Mouse (Mus musculus): ENCODE results near the gene Adgrb2.

The Adgrb2 gene

GRCm38 (mm10) chr4:129984421-129985061 is at the start of gene Adgrb2:
TSS of gene Adgrb2 (plus strand) at chr4:129984870.
- peak; percentile 61 for DNase-seq

- peak; percentile 55 for DNase-seq
Measured at GRCm38 (mm10) chr4:129951359-129951821, 33.3 kb upstream of the Adgrb2 start.

DNA sequence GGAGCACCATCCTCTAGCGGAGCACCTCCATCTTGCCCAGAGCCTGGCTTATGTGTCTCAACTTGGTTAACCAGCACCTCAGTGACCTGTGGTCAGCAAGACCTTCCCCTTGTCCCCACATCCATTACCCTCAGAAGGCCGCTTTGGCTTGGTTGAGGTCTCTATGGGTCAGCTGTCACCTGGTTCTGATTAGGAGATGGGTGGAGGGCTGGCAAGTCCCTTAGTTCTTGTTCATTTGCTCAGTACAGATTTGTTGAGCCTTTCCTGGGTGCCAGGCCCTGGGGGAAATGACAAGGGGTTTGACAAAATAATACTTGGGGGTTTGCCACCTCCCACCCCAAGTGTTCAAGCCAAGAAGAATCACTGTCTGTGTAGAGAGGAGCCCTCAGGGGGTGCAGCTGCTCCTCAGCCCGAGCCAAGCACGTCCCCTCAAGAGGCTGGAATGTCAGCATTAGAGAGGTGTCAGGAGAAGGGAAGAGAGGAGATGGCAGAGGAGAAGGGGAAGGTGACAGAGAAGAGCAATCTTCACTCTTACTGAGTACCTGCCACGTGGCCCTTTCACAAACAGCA is 32.3 kb upstream of the Adgrb2 start:
- no peak for DNase-seq

GRCm38 (mm10) chr4:129954527-129954926 is 30.1 kb upstream of the Adgrb2 start:
- no peak for DNase-seq

- DNase-seq: peak; percentile 75
Measured at GRCm38 (mm10) chr4:129960180-129960944, 24.3 kb upstream of the Adgrb2 start.

DNA sequence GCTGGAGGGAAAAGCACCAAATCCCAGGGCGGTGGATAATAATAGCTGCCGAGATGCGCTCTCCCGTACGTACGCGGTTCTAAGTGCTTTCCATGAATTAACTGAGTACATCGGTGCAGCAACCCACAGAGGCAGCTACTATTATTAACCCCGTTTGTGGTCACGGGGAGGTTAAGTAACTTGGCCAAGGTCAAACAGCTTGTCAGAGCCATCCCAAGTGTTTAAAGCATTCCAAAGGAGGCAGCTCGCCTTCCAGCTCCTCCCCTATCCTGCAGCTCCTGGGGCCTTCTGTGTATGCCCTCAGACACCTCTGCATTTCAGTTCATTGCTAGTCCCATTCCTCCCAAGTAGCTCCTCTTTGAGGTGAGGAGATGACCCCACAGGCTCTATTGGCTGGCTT is 19.4 kb upstream of the Adgrb2 start:
- no peak for DNase-seq

DNA sequence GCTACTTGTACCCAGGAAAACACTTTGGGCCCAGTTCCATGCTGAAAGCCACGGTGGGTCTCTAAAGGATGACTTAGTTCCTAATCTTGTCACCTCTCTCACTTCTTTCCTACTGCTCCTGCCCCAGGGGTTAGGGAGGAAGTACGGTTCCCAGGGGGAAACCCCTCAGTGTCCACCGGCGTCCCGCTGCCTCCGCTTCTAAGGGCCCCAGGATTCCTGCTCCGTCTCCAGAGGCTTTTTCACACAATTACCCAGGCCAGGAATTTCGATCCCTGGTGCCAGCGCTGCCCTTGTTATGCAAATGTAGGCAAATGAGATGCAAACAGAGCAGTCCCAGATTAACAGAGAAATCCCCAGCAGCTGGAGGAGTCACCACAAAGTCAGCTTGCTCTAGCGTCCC is 18.5 kb upstream of the Adgrb2 start:
- DNase-seq: no peak

- no peak for DNase-seq
Measured at GRCm38 (mm10) chr4:129967024-129968014, 17.4 kb upstream of the Adgrb2 start.

DNA sequence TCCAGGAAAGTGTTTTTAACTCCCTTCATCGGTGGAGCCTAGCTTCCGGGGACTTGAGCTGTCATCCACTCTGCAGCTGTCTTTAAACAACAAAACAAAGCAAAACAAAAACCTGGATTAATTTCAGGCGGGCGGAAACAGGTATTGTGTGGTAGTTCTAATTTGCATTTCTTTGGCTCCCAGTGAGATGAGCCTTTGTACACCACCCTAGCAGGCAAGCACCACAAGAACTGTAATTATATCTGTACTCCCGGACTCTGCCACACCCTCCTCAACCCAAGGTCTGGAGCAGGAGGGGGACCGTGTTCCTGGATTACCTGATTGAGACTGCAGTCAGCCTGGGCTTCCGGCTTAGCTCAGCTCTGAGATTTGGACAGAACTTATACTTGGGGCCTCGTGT is 14.5 kb upstream of the Adgrb2 start:
- DNase-seq: no peak

- DNase-seq: no peak
Measured at GRCm38 (mm10) chr4:129970861-129971260, 13.8 kb upstream of the Adgrb2 start.

DNA sequence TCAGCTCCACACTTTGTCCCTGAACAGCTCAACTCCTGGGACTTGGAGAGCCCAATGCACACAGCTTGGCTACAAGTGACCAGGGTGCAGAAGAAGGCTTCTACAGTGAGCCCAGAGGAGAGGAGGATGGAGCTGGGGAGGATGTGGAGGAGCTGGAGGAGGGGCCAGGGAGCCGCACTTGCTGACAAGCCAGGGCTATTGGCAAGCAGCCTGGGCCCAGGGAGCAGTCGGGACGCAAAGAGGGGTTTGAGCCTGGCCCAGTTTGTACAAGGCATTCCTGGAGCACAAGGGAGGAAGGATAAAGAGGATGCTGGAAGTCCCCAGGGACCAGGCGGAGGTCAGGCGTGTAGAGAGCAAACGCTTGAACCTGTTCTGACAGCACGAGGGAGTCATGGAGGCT is 12.7 kb upstream of the Adgrb2 start:
- DNase-seq: peak; percentile 52

DNA sequence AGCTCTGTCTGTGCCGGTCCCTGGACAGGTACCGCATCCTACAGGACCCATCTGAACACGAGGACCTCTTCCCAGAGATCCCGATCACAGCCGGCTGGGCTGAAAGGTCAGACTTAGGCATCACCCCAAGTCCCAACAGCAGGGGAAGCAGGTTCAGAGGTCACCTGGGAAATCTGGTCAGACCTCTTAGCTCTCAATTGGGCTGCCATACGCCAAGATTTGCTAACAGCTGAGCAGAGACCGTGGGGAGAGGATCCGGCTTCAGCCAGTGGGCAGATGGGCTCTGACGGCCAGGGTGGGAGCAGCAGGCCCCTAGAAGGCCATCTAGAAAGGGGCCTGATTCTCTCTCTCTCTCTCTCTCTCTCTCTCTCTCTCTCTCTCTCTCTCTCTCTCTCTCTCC is 10.4 kb upstream of the Adgrb2 start:
- DNase-seq: no peak

DNA sequence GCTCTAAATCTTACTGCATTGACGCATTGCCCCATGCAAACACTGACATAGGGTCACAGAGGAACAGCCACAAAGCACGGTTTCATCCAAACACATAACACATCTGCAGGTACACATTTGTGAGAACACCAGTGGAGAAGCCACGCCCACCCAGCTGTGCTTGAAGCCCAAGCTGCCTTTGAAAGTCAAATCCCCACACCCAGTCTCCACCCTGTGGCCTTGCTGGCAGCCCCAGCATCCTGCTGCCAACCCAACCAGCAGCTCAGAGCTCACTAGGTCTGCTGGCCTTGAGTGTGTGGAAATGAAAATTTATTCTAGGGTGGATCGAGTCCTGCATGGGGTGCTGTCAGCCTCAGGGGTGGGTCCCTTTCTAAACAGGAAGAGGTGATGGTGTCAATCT is 7.4 kb upstream of the Adgrb2 start:
- no peak for DNase-seq

DNA sequence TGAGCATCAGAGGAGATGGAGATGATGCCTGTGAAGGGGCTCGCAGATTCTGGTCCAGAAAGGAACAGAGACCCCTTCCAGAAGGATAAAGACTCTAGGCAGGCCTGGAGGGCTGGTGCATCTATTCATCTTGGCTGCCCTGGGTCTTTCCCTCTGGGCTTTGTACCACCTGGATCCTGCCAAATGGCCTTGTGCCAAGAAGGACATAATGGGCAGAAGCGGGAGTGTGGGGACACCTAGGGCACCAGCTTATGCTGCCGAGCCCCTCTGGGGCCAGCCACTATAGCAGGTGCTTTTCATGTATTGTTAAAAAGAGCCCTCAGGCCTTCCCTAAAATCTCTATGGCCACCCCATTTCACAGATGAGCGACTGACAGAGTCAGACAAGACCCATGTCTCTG is 6.4 kb upstream of the Adgrb2 start:
- DNase-seq: no peak

- no peak for DNase-seq
Measured at GRCm38 (mm10) chr4:129978930-129979329, 5.7 kb upstream of the Adgrb2 start.

DNA sequence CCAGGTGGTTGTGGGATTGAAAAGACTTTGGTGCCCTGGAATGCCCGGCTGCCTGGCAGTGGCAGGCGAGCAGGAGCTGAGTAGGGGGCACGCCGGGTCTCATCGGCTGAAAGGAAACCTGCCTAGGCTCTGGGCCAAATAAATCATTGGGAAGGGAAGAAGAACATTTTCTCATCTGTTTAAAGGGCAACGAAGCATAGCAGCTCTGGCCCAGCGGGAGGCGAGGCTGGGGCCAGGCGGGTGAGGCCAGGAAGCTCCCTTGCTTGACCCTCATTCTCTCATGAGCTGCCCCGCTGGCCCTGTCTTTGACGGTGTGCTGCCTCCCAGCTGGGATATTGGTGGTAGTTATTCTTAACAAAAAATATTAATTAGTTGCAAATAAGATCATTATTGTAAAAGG is 3.0 kb upstream of the Adgrb2 start:
- peak; percentile 52 for DNase-seq

DNA sequence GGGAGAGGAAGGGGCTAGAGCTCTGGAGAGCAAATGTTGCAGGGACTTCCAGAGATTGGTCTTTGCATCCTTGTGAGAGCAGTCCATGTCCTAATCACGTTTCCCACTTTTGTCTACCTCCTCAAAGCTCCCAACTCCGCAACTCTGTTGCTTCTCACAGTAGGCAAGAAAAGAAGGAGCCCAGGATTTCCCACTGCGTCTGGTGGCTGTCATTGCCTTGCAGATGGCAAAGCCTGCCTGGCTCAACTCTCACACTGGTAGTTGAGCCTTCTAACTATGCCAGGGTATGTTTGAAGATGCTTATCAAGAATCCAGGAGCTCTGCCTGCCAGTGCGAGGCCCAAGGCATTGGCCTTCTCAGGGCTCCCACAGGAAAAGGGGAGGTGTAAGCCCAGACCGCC is 1.6 kb upstream of the Adgrb2 start:
- no peak for DNase-seq

DNA sequence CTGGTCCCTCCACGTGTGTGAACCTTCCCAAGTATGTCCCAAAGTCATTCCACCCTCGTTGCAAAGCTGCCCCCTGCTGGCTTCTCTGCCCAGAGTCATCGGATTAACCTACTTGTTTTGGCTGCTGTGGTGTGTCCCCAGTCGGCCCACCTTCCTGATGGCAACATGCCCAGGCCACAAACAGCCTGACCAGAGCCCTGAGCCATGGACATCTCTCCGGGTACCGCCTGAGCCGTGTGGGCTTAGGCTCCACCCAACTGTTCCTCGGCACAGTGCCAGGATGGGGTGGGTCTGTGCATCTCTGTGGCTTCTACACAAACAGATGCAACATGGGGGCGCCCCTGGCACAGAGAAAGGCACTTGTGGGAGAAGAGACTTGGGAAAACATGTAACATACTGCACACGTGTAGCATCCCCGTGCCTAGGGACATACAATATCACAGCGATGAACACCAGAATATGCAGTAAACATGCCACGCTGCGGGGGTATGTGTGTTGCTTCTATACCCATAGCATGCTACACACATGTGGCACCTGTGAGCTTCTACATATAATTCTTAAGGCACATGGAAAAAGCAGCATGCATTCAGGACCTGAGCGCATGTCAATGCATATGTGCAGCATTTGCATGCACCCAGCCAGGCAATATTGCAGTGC is 778 bp upstream of the Adgrb2 start:
- DNase-seq: peak; percentile 86

DNA sequence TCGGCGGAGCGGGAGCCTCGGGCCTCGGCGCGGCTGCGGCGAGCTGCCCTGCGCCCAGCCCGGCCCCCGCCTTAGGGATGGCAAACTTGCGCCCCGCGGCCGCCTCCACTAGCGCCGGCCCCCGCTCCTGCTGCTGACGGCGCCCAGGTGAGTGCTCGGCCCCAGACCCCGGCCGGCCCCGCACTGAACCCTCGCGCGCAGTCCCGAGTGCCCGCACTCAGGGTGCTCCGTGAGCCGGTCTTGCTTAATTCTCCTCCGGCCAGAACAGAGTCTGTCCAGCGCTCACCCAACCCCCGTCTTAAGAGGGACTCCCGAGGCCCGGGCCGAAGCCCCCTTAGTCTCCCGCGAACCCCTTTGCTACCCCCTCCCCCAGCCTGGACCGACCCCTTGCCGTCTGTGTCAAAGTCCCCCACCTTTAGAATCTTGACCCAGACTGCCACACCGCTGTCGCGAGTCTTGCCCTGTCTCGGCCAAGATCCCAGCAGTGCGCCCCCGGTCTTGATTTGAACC is 546 bp downstream of the Adgrb2 start:
- peak; percentile 39 for DNase-seq

GRCm38 (mm10) chr4:129985671-129986441 is 1.2 kb downstream of the Adgrb2 start:
- DNase-seq: peak; percentile 80

- peak; percentile 68 for DNase-seq
Measured at GRCm38 (mm10) chr4:129987825-129988504, 3.3 kb downstream of the Adgrb2 start.

Data from kidney, postnatal 10 days (tissue).